Mouse (Mus musculus): ENCODE data around the gene Wasl.

DNA sequence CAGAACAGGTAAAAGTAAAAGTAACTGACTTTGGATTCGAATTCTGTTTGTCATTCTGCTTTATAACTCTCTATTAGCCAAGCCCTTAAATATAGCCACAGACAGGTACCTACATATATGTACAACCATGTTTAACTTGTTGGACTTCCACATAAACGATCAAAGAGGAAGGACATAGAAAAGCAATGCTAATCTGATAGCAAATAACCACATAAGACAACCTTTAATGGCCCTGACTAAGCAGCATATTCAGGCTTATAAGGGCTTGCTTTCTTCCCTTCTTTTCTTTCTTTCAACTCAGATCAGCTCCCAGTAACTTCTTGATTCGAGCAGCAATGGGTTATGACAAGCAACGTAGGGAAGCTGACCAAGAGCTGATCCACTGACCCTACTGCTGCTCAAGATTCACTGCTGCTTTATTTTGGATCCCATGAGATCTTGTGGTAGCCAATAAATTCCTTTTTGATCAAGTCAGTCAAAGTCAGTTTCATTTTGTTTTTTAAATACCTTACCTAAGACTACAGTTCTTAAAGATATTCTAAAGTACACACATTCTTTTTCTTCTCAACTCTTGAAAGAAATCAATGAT is 17.6 kb downstream of the Wasl start:
- no peak for TF ChIP-seq TAL1 (IDR thresholded peaks at IDR 0.05; ENCODE audit: low read length)
- no peak for TF ChIP-seq GATA1 (IDR thresholded peaks at IDR 0.05; ENCODE audit: low read length)
